Mouse (Mus musculus) thymus, adult 2 months (tissue): Measurements from ENCODE around the gene Hlx.

Experiments
- CTCF ChIP-seq: fragments of 200-500 bp; IDR thresholded peaks from 2 replicates; pipeline ENCODE4 v1.5.1; 2012; ENCODE audit warnings: mild to moderate bottlenecking, control low read depth, low read length, moderate library complexity, borderline replicate concordance; ENCODE audit not compliant: control insufficient read depth, poor library complexity, insufficient read depth; ENCODE audit errors: extremely low read depth
- POLR2A ChIP-seq: fragments of 200-500 bp; IDR thresholded peaks from 2 replicates; pipeline ENCODE4 v1.6.1; 2012; ENCODE audit warnings: mild to moderate bottlenecking, low read length, control low read depth, moderate library complexity; ENCODE audit not compliant: control insufficient read depth, poor library complexity, insufficient read depth; ENCODE audit errors: extremely low read depth

- no peak for TF ChIP-seq CTCF
- TF ChIP-seq POLR2A, result no peak
Observed at GRCm38 (mm10) chr1:184691240-184691639, 41.2 kb downstream of the Hlx start.
